Mouse (Mus musculus) v-Abl transformed pro-B cells (cell line): Measurements from ENCODE around the gene 2010111I01Rik.

Experiments used
- in situ Hi-C, 2 experiments: fragments of 400-800 bp; cut with MboI; formaldehyde crosslinking; loops; one replicate each; pipeline ENCODE4 v1.15.1; 2025; ENCODE audit not compliant: unreplicated experiment in 2 of 2

Gene 2010111I01Rik

GRCm38 (mm10) chr13:63180641-63181235 is 216.0 kb downstream of the 2010111I01Rik start:
- in situ Hi-C loops: no loop called here

- in situ Hi-C loops: loop anchor here in 1 of 2 experiments (5.0 kb wide), 2 partner anchors 67 to 68 kb away; no protein-coding TSS in a partner anchor
These were observed 220.3 kb downstream of the 2010111I01Rik start for GRCm38 (mm10) chr13:63184946-63185345.

GRCm38 (mm10) chr13:63186217-63186616 is 221.5 kb downstream of the 2010111I01Rik start:
- in situ Hi-C loops: loop anchor here in 1 of 2 experiments (5.0 kb wide), 2 partner anchors 66 to 69 kb away; no protein-coding TSS in a partner anchor

- in situ Hi-C loops: loop anchor here in 1 of 2 experiments (5.0 kb wide), 2 partner anchors 66 to 69 kb away; no protein-coding TSS in a partner anchor
These were observed 221.9 kb downstream of the 2010111I01Rik start for GRCm38 (mm10) chr13:63186642-63187041.

- in situ Hi-C loops: loop anchor here in 1 of 2 experiments (5.0 kb wide), 2 partner anchors 65 to 70 kb away; no protein-coding TSS in a partner anchor
These were observed 222.8 kb downstream of the 2010111I01Rik start for GRCm38 (mm10) chr13:63187145-63188143.

- in situ Hi-C loops: loop anchor here in 1 of 2 experiments (5.0 kb wide), 2 partner anchors 64 to 71 kb away; no protein-coding TSS in a partner anchor
These were observed 223.6 kb downstream of the 2010111I01Rik start for GRCm38 (mm10) chr13:63188306-63188705.

GRCm38 (mm10) chr13:63188811-63189210 is 224.1 kb downstream of the 2010111I01Rik start:
- in situ Hi-C loops: loop anchor here in 1 of 2 experiments (5.0 kb wide), 2 partner anchors 63 to 72 kb away; no protein-coding TSS in a partner anchor

- in situ Hi-C loops: no loop called here
These were observed 228.7 kb downstream of the 2010111I01Rik start for GRCm38 (mm10) chr13:63193423-63193822.

GRCm38 (mm10) chr13:63198038-63198437 is 233.3 kb downstream of the 2010111I01Rik start:
- in situ Hi-C loops: no loop called here

GRCm38 (mm10) chr13:63199588-63199987 is 234.9 kb downstream of the 2010111I01Rik start:
- in situ Hi-C loops: no loop called here

- in situ Hi-C loops: no loop called here
These were observed 239.0 kb downstream of the 2010111I01Rik start for GRCm38 (mm10) chr13:63203502-63204278.

- in situ Hi-C loops: no loop called here
These were observed 241.1 kb downstream of the 2010111I01Rik start for GRCm38 (mm10) chr13:63205750-63206149.

GRCm38 (mm10) chr13:63206396-63206795 is 241.7 kb downstream of the 2010111I01Rik start:
- in situ Hi-C loops: no loop called here

- in situ Hi-C loops: no loop called here
These were observed 251.8 kb downstream of the 2010111I01Rik start for GRCm38 (mm10) chr13:63216537-63216936.

GRCm38 (mm10) chr13:63223026-63223770 is 258.5 kb downstream of the 2010111I01Rik start:
- in situ Hi-C loops: no loop called here

- in situ Hi-C loops: no loop called here
These were observed 261.3 kb downstream of the 2010111I01Rik start for GRCm38 (mm10) chr13:63225796-63226583.

GRCm38 (mm10) chr13:63227785-63228184 is 263.1 kb downstream of the 2010111I01Rik start:
- in situ Hi-C loops: no loop called here

GRCm38 (mm10) chr13:63230955-63231701 is 266.4 kb downstream of the 2010111I01Rik start:
- in situ Hi-C loops: no loop called here
